Mouse (Mus musculus): ENCODE measurements around the gene Mtmr4.
A peak's percentile ranks its signal among the peaks of the same experiment; 100 is the strongest.

The Mtmr4 gene

DNA sequence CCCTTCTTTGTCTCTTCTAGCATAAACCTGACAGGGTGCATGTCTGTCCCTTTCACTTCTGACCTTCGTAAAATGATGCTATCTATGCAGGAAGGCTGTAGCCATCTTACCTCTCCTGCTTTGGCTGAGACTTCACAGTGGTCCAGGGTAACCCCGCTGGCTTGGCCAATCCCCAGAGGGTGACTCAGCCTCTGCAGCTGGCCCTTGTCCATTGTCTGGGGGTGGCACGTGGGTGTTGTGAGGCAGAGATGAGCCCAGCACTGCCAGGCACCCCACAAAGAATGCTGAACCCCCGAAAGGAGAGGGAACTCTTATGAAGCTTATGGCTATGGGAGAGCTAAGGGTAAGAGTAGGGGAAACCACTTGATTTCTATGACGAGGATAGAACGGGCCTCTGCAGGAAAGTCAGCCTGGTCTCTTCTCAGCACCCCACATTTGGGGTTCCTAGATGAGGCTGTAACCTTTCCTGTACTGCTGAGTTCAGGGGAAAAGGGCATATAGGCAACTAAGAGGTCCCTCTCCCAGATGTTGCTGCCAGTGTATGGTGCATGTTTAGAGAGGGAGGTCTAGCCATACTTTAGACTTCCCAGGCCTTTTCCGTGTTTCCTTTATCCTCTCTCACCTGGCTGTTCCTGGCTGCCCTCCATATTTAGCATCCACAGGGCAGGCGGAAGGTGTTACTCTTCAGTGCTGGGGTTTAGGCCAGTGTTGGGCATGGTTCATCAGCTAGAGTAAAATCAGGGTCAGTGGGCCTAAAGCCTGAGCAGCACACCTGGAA, 9.8 kb upstream of the Mtmr4 start:
- no peak for DNase-seq (ENCODE audit: low read depth, low spot score)

DNA sequence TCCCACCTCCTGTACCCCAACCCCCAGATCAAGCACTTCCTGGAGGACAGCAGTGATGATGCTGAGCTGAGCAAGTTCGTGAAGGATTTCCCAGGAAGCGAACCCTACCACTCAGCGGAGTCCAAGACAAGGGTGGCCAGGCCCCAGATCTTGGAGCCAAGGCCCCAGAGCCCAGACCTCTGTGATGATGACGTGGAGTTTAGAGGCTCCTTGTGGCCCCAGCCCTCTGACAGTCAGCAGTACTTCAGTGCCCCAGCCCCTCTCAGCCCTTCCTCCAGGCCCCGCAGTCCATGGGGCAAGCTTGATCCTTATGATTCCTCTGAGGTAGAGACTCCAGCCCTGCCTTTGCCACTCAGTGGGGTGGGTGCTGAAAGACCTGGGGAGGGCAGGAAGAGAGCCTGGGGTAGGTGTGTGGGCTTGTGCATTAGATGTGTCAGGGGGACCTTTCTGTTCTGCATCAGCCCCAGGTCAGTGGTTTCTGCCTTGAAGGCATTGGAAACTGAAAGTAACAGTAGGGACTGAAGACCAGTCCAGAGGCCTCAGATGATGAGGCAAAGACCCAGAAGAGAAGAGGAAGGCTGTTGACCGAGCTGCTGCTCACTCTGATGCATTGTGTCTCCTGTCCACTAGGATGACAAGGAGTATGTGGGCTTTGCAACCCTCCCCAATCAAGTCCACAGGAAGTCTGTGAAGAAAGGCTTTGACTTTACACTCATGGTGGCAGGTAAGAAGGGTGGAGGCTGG, 8.5 kb upstream of the Mtmr4 start:
- DNase-seq (ENCODE audit: low read depth, low spot score), result no peak

DNA sequence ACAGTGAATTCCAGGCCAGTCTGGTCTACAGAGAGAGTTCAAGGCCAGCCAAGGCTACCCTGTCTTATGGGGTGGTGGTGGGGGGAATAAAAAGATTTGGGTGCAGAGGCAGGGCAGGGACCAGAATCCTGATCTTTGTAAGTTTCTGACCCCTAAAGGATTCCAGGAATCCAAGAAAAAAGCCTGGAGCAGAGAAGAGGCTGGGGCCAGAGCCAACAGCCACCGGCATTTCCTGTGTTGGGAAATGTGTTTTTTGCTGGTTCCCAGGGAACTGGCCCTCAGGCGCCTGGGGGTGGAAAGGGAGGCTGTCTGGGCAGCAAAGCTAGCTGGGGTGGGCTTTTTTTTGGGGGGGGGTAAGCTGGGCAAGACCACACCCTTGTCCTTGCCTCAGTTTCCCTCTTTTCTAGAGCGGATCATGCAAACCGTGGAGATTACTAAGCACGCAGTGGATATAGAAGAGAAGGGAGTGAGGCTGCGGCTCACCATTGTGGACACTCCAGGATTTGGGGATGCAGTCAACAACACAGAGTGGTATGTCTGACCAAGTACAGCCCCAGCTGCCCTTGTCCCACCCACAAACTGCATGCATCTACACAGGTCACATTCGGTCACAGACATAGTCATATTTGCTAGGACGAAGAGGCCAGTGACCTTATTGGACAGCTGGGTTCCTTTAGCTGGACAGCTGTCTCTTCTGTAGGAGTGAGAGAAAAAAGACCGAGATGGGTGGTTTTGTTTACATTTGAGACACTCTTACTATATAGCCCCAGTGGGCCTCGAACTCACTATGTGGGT, 7.1 kb upstream of the Mtmr4 start:
- DNase-seq (ENCODE audit: low read depth, low spot score), result no peak

- DNase-seq (ENCODE audit: low read depth, low spot score), result no peak
These were observed 4.6 kb upstream of the Mtmr4 start for GRCm38 (mm10) chr11:87587211-87587874.

GRCm38 (mm10) chr11:87589605-87590004, 2.4 kb upstream of the Mtmr4 start:
- DNase-seq (ENCODE audit: low read depth, low spot score), result no peak

DNA sequence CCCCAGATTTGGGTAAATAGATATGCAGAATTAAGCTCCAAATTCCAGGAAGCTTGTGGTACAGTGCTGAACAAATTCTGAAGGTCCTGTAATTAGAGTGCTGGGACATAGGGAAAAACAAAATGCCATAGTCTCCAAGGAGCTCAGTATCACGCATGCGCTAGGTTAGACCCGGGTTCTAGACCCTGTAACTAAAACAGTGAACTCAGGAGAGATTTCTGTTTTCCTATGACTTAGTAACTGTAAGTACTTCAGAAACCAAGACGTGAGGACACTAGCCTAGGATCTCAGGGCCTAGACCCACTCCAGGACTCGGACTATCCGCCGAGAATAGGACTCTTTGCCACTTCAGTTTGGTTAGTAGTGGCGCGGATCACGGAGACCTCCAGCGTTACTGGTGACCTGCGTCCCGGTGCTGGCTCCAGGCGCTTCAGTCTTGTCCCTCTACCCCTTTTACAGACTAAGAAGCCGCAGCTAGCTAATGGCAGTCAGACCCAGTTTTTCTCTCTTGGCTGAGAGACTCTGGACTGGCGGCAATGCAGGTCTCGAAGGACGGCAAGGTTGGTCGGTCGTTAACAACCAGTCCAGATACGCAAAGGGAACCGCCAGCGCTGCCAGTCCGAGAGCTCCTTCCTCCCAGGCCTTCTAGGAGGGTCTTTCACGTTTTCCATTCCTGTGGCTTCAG, 979 bp upstream of the Mtmr4 start:
- peak; percentile 35 for DNase-seq (ENCODE audit: low read depth, low spot score)

GRCm38 (mm10) chr11:87592354-87592695, 363 bp downstream of the Mtmr4 start:
- DNase-seq (ENCODE audit: low read depth, low spot score), result no peak

DNA sequence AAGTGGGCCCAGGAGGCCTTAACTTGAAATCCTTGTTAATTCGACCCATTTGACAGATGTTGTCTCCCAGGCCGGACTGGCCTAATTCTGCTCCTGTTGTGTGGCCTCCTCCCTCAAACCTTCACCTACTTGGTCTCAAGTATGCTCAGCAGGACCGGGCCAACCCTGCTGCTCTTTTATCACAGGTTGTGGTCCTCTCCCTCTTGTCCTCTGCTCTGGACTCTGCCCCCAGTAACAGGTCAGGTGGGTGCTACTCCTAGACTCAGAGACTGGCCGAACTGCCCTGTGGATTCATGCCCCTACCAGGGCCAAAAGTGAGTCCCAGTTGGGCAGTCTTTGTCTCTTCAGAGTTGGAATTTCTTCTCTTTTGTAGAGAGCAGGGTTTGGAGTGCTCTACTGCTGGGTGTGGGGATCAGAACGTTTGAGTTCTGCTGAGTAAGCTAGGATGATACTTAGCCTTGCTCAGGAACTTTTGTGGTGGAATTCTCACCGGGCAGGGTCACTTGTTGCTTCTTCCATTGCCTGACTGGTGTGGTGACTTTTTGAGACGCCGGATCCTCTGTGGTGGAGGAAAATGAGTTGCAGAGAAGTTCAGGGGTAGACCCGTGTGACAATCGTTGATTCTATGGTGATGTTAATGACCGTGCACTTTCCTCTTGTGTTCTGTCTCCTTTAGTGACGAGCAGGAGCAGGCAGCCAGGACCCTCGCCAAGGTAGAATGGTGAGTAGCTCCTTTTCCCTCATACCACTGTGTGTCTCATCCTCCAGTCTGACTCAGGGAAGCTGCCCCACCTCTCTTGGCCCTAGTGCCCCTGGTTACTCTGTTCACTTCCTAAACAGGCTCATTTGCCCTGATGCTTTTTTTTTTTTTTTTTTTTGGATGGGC, 994 bp downstream of the Mtmr4 start:
- peak; percentile 22 for DNase-seq (ENCODE audit: low read depth, low spot score)

GRCm38 (mm10) chr11:87595327-87595841, 3.4 kb downstream of the Mtmr4 start:
- DNase-seq (ENCODE audit: low read depth, low spot score), result peak; percentile 72

GRCm38 (mm10) chr11:87595976-87596375, 4.0 kb downstream of the Mtmr4 start:
- DNase-seq (ENCODE audit: low read depth, low spot score), result no peak

DNA sequence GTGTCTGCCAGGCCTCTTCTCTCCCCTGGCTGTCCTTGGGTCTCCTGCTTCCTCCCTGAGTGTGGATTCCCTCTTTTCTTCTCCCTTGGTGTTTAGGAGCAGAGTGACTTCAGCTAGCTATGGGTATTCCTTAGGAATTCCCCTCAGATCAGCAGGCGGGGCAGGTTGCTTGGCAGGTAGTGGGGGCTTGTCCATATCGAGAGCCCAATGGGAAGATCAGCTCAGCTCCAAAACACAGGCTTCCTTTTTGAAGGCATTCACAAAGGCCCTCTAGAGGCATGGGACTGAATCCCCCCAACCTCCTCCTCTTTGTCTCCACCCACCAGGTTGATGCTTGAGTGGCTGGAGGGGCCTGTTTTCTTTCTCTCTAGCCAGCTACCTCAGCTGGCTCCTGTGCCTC, 4.5 kb downstream of the Mtmr4 start:
- DNase-seq (ENCODE audit: low read depth, low spot score), result no peak

- DNase-seq (ENCODE audit: low read depth, low spot score), result no peak
These were observed 5.1 kb downstream of the Mtmr4 start for GRCm38 (mm10) chr11:87597061-87597460.

DNA sequence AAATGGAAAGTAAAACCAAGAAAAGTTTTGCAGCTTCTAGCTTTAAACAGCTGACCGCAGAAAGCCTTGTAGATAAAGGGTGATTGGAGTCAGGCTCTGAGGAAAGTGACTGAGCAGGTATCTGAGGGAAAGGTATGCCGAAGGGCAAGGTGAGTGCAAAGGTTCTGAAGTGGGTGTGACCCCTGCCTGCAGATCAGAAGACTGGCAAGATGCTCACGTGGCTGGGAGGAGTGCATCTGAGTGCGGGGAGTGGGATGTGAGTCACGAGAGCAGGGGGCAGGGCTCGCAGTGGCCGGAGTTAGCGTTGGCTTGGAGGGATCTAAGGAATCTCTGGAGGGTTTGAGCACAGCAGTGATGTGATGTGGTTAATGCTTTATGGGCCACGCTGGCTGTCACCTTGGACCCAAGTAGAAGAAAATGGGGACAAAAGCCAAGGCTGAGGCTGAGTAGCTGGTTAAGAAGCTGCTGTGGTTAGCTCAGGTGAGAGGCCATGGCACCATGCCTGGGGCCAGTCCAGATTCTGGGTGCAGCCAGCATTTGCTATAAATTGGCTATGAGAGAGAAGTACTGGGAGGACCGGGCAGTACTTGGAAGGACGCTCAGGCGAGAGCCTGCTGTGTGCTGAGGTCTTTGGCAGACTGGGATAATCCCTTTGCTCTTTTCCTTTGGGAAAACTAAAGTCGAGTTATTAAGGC, 7.6 kb downstream of the Mtmr4 start:
- no peak for DNase-seq (ENCODE audit: low read depth, low spot score)

DNA sequence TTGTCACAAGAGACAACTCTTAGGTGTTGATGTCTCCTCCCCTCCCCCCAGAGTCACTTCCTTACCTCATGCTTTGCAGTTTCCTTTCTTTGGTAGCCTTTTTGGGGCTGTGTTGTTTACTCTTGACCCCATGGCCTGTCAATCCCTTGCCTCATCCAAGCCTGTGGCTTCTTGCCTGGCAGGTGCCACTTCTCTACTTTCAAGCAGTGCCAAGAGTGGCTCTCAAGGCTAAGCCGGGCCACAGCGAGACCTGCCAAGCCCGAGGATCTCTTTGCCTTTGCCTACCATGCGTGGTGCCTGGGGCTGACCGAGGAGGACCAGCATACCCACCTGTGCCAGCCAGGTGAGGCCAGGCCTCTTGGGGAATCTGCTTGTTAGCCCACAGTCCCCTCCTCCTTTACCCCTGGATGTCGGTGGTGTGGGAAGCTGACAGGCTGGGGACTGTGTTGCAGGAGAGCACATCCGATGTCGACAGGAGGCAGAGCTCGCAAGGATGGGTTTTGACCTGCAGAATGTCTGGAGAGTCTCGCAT, 8.4 kb downstream of the Mtmr4 start:
- no peak for DNase-seq (ENCODE audit: low read depth, low spot score)

DNA sequence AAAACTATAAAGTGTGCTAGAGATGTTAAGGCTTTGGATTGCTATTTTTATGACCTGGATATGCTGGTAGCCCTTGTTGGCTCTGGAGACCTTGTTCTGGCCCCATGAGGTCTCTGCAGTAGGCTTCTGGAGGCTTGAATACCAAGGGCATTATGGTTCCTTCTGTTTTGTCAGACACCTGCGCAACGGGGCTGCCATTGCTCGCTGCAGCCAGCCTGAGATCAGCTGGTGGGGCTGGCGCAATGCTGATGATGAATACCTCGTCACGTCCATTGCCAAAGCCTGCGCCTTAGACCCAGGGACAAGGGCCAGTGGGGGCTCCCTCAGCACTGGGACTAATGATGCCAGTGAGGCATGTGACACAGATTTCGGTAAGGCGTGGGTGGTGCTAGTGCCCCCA, 10.3 kb downstream of the Mtmr4 start:
- no peak for DNase-seq (ENCODE audit: low read depth, low spot score)

- no peak for DNase-seq (ENCODE audit: low read depth, low spot score)
These were observed 11.6 kb downstream of the Mtmr4 start for GRCm38 (mm10) chr11:87603571-87603970.

DNA sequence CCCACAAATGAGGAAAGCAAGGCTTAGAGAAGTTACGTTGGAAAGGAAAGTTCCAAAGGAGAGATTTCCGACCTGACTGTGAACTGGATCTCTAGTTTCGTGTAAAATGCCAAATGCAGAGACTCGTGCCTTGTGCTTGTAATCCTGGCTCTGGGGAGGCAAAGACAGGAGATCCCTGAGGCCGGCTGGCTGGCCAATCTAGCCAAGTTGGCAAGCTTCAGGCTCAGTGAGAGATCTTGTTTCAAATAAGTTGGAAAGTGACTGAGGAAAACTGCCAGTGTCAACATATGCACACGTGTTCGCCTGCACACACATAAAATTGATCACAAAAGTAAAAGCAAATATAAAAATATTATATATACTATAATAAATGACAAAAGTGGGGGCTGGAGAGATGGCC, 17.3 kb downstream of the Mtmr4 start:
- DNase-seq (ENCODE audit: low read depth, low spot score), result no peak

GRCm38 (mm10) chr11:87611547-87611946, 19.6 kb downstream of the Mtmr4 start:
- no peak for DNase-seq (ENCODE audit: low read depth, low spot score)

DNA sequence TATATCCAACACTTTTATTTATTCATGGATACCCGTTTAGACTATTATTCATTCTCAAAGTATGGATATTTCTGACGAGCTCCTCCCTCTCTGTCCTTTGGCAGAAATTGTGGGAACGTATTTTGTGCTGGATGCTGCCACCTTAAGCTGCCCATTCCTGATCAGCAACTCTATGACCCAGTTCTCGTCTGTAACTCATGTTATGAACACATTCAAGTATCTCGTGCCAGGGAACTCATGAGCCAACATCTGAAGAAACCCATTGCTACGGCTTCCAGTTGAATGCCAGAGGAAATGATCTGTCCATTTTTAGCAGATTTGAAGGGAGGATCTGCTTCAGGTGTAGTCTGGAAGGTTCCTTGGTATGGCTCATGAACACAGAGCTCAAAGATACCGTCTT, 22.0 kb downstream of the Mtmr4 start:
- DNase-seq (ENCODE audit: low read depth, low spot score), result no peak

Measured in c-Kit-negative CD71-positive TER-119-positive erythroid progenitor cells, embryonic 14.5 days (primary cell).